Mouse (Mus musculus) kidney, postnatal 0 days (tissue): ENCODE measurements at regions not wholly inside any gene's neighbourhood (a gene's known extent, or its start where the extent isn't known, plus 50 kb on each side); places are given as distances from the start of the nearest gene placed in this dataset.

Experiments used
- ATAC-seq: fragments of 200-750 bp; cut with Nextera tagmentation; replicated peaks from 2 replicates; pipeline ENCODE4 v1.8.0; 2017; ENCODE audit warnings: low read depth, moderate number of reproducible peaks, moderate TSS enrichment, moderate library complexity; ENCODE audit not compliant: low FRiP score
- DNase-seq: peaks from one replicate; pipeline ENCODE4 v3.0.0-alpha.2; 2016; ENCODE audit warnings: low spot score
- H3K27ac ChIP-seq: fragments of 300-500 bp; sonication (generic); 2 replicates; pipeline ENCODE4 v1.5.1; 2014; ENCODE audit warnings: mild to moderate bottlenecking
- H3K27me3 ChIP-seq: fragments of 300-500 bp; sonication (generic); 2 replicates; pipeline ENCODE4 v1.6.1; 2014; ENCODE audit warnings: low read length, mixed read lengths; ENCODE audit not compliant: insufficient read depth
- H3K36me3 ChIP-seq: fragments of 300-500 bp; sonication (generic); 2 replicates; pipeline ENCODE4 v1.6.1; 2014; ENCODE audit warnings: low read length, mixed read lengths; ENCODE audit not compliant: insufficient read depth
- H3K4me1 ChIP-seq: fragments of 300-500 bp; sonication (generic); replicated peaks from 2 replicates; pipeline ENCODE4 v1.6.1; 2014; ENCODE audit warnings: antibody characterized with exemption, low read length, mixed read lengths; ENCODE audit not compliant: insufficient read depth
- H3K4me2 ChIP-seq: fragments of 300-500 bp; sonication (generic); 2 replicates; pipeline ENCODE4 v1.6.1; 2014; ENCODE audit warnings: mild to moderate bottlenecking, low read length, moderate library complexity, mixed read lengths
- H3K4me3 ChIP-seq: fragments of 300-500 bp; sonication (generic); replicated peaks from 2 replicates; pipeline ENCODE4 v1.5.1; 2014; ENCODE audit warnings: low read depth, low read length
- H3K9ac ChIP-seq: fragments of 300-500 bp; sonication (generic); 2 replicates; pipeline ENCODE4 v1.6.1; 2014; ENCODE audit warnings: low read depth, low read length
- H3K9me3 ChIP-seq: fragments of 300-500 bp; sonication (generic); replicated peaks from 2 replicates; pipeline ENCODE4 v1.6.1; 2016; ENCODE audit warnings: low read length, inconsistent platforms, mixed read lengths
- CTCF ChIP-seq: IDR thresholded peaks from 2 replicates; pipeline ENCODE4 v1.5.1; 2016; ENCODE audit warnings: antibody characterized with exemption, low read depth, mild to moderate bottlenecking, moderate library complexity
- WGBS: fragments of 180-500 bp; shearing (Covaris S2); extraction: QIAGEN DNeasy Blood & Tissue Kit; methylation state at CpG from one replicate; pipeline ENCODE4 v1.1.7; 2014; 5-methylcytosine and 5-hydroxymethylcytosine counted together

- no peak for ATAC-seq
- Histone ChIP-seq H3K4me3 (no peak overlapping the region), H3K36me3 (no peaks in the 10 kb centered on the region), H3K4me1 (no peaks in the 10 kb centered on the region), H3K9ac (no peak overlapping the region), H3K27me3 (no peaks in the 10 kb centered on the region), H3K27ac (no peak overlapping the region), H3K4me2 (no peak overlapping the region), H3K9me3 (no peaks in the 10 kb centered on the region)
- WGBS = 43% methylated on average over 2 of the region's 2 CpGs
- no peak for DNase-seq
- no peak for TF ChIP-seq CTCF
These were observed 759.3 kb upstream of the Gm38303 start for GRCm38 (mm10) chr3:11094804-11095203.

- H3K4me3 ChIP-seq = no peak overlapping the region
- H3K27ac ChIP-seq = no peak overlapping the region
- DNase-seq = no peak
- ATAC-seq = no peak
- no peak overlapping the region for H3K4me2 ChIP-seq
- no peaks in the 10 kb centered on the region for H3K36me3 ChIP-seq
- WGBS = 66% methylated on average over 3 of the region's 3 CpGs
- TF ChIP-seq CTCF = peak; percentile 33; the same call in 1 of the 2 replicates
- no peaks in the 10 kb centered on the region for H3K4me1 ChIP-seq
- no peaks in the 10 kb centered on the region for H3K27me3 ChIP-seq
- no peak overlapping the region for H3K9ac ChIP-seq
- no peaks in the 10 kb centered on the region for H3K9me3 ChIP-seq
These were observed 758.7 kb upstream of the Gm38303 start for GRCm38 (mm10) chr3:11094138-11094537.

- H3K9me3 ChIP-seq = no peaks in the 10 kb centered on the region
- TF ChIP-seq CTCF = no peak
- ATAC-seq = no peak
- H3K27ac ChIP-seq = no peak overlapping the region
- H3K4me3 ChIP-seq = no peak overlapping the region
- WGBS = 60% methylated on average over 2 of the region's 2 CpGs
- no peak overlapping the region for H3K9ac ChIP-seq
- H3K4me2 ChIP-seq = no peak overlapping the region
- H3K27me3 ChIP-seq = no peaks in the 10 kb centered on the region
- no peaks in the 10 kb centered on the region for H3K36me3 ChIP-seq
- DNase-seq = no peak
- no peaks in the 10 kb centered on the region for H3K4me1 ChIP-seq
These were observed 747.8 kb upstream of the Gm38303 start for GRCm38 (mm10) chr3:11083291-11083690.

DNA sequence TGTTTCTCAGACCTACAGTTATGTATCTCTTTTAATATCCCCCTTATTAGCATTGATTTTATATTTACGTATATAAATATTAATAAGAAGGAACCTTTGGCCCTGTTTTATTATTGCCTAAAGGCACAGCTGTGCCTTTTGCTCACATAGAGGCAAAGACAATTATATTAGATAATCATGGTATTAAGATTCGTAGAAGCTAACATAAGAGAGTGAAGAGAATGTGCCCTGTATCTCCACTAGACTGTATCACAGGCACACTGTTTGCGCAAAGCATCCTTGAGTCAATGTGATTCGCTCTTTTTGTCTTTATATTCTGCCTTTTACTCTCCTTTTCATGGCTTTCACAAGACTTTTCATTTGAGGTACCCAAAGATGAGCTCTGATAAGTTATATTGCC lies 738.5 kb upstream of the Gm38303 start:
- TF ChIP-seq CTCF = no peak
- WGBS = 89% methylated on average over 4 of the region's 4 CpGs
- ATAC-seq = no peak
- no peaks in the 10 kb centered on the region for H3K27me3 ChIP-seq
- no peak overlapping the region for H3K9ac ChIP-seq
- no peak overlapping the region for H3K27ac ChIP-seq
- no peaks in the 10 kb centered on the region for H3K4me1 ChIP-seq
- H3K4me2 ChIP-seq = no peak overlapping the region
- no peaks in the 10 kb centered on the region for H3K9me3 ChIP-seq
- no peak overlapping the region for H3K4me3 ChIP-seq
- DNase-seq = no peak
- no peaks in the 10 kb centered on the region for H3K36me3 ChIP-seq

DNA sequence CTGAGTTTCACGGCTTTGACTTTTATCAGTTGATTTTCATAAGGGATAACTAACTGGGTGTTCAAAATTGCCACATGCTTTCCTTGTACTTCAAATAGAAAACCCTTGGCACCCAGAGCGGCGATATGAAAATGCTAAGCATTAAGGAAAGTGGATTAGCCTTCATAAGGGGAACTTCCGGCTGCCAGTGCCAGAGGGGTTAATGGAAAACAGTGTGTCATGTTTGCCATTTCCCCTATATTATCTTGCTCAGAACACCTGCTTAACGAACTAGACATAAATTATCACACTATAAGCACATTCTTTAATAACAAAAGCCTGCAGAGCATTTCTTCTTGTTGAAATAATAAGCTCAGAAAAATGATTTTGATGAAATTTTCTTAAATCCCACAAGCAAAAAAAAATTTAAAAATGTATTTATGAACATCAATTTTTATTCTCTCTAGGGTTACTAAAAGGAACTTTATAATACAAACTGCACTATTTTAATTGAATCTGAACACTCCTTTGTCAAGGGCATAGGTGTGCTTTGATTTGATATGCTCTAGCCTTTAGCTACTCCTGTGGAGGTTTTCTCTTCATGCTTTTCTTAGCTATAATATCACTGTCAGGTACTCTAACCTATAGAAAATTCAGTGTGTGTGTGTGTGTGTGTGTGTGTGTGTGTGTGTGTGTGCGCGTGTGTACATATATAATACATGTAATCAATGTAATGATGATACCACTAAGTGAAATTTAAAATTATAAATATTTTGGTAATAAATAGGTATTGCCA lies 699.7 kb upstream of the Gm38303 start:
- DNase-seq = no peak
- no peak for ATAC-seq
- Histone ChIP-seq H3K36me3 (no peaks in the 10 kb centered on the region), H3K27me3 (no peaks in the 10 kb centered on the region), H3K4me1 (no peaks in the 10 kb centered on the region), H3K4me2 (no peak overlapping the region), H3K27ac (no peak overlapping the region), H3K4me3 (no peak overlapping the region), H3K9ac (no peak overlapping the region), H3K9me3 (no peaks in the 10 kb centered on the region)
- 76% methylated on average over 7 of the region's 7 CpGs for WGBS
- TF ChIP-seq CTCF = no peak

DNA sequence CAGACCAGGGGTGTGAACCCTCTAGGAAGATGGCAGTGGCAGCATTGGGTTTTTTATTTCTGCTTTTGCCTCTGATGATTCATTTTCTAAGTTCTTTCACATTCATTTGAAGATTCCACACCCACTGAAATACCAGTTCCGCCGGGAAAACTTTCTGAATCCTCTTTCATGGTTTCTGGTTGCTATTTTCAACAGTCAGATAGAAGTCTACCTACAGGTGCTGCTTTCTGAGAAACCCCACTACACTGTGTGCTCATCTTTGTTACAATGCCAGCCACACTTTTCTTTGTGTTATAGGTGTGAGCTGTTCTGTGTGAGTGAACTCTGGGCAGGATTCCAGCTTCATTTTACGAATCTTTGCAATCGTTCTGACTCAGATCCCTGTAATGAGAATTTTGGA lies 694.5 kb upstream of the Gm38303 start:
- Histone ChIP-seq H3K9me3 (no peaks in the 10 kb centered on the region), H3K27ac (no peak overlapping the region), H3K9ac (no peak overlapping the region), H3K4me2 (no peak overlapping the region), H3K4me1 (no peaks in the 10 kb centered on the region), H3K27me3 (no peaks in the 10 kb centered on the region), H3K36me3 (no peaks in the 10 kb centered on the region), H3K4me3 (no peak overlapping the region)
- DNase-seq (no peak), ATAC-seq (no peak)
- TF ChIP-seq CTCF = no peak
- WGBS = 78% methylated on average over 4 of the region's 4 CpGs

GRCm38 (mm10) chr3:11024422-11024821 lies 688.9 kb upstream of the Gm38303 start:
- Histone ChIP-seq H3K27me3 (no peaks in the 10 kb centered on the region), H3K9ac (no peak overlapping the region), H3K4me2 (no peak overlapping the region), H3K27ac (no peak overlapping the region), H3K4me3 (no peak overlapping the region), H3K36me3 (no peaks in the 10 kb centered on the region), H3K9me3 (no peaks in the 10 kb centered on the region), H3K4me1 (no peaks in the 10 kb centered on the region)
- ATAC-seq = no peak
- 83% methylated on average over 3 of the region's 3 CpGs for WGBS
- no peak for DNase-seq
- no peak for TF ChIP-seq CTCF
